Mouse (Mus musculus) midbrain, embryonic 14.5 days (tissue): ENCODE data around the gene Ddx54. TPM values are rescaled to one million over a fixed set of nuclear protein-coding genes. Genes with fewer than 3 reads are reported as not detected.

ENCODE experiments used
- ATAC-seq: fragments of 200-750 bp; cut with Nextera tagmentation; 2 replicates; pipeline ENCODE4 v1.8.0; 2017; ENCODE audit warnings: moderate number of reproducible peaks, moderate library complexity; ENCODE audit not compliant: low FRiP score, low TSS enrichment
- DNase-seq: peaks from one replicate; pipeline ENCODE4 v3.0.0-alpha.2; 2015
- H3K27ac ChIP-seq: fragments of 300-500 bp; sonication (generic); replicated peaks from 2 replicates; pipeline ENCODE4 v1.5.1; 2014; ENCODE audit warnings: mild to moderate bottlenecking, low read depth, low read length, moderate library complexity
- H3K27me3 ChIP-seq: fragments of 300-500 bp; sonication (generic); 2 replicates; pipeline ENCODE4 v1.6.1; 2014; ENCODE audit warnings: low read length, control low read depth, mixed read lengths; ENCODE audit not compliant: control insufficient read depth, insufficient read depth
- H3K36me3 ChIP-seq: fragments of 300-500 bp; sonication (generic); 2 replicates; pipeline ENCODE4 v1.6.1; 2014; ENCODE audit warnings: low read length, control low read depth; ENCODE audit not compliant: control insufficient read depth, insufficient read depth
- H3K4me1 ChIP-seq: fragments of 300-500 bp; sonication (generic); 2 replicates; pipeline ENCODE4 v1.6.1; 2014; ENCODE audit warnings: mild to moderate bottlenecking, antibody characterized with exemption, low read length, control low read depth; ENCODE audit not compliant: control insufficient read depth, insufficient read depth
- H3K4me2 ChIP-seq: fragments of 300-500 bp; sonication (generic); 2 replicates; pipeline ENCODE4 v1.6.1; 2014; ENCODE audit warnings: mild to moderate bottlenecking, low read length, moderate library complexity
- H3K4me3 ChIP-seq: fragments of 300-500 bp; sonication (generic); replicated peaks from 2 replicates; pipeline ENCODE4 v1.5.1; 2014; ENCODE audit warnings: low read depth, low read length
- H3K9ac ChIP-seq: fragments of 300-500 bp; sonication (generic); replicated peaks from 2 replicates; pipeline ENCODE4 v1.6.1; 2014; ENCODE audit warnings: mild to moderate bottlenecking, low read length, moderate library complexity
- H3K9me3 ChIP-seq: fragments of 300-500 bp; sonication (generic); 2 replicates; pipeline ENCODE4 v1.6.1; 2016; ENCODE audit warnings: low read length, control low read depth, mixed read lengths; ENCODE audit not compliant: control insufficient read depth
- WGBS: fragments of 180-500 bp; shearing (Covaris S2); extraction: QIAGEN DNeasy Blood & Tissue Kit; methylation state at CpG from one replicate; pipeline ENCODE4 v1.1.7; 2014; 5-methylcytosine and 5-hydroxymethylcytosine counted together
- polyA plus RNA-seq: library from polyadenylated mRNA; unstranded; fragments of >200 nt; fragmentation: Nextera tagmentation; extraction: Ambion mirVana; gene quantifications from 2 replicates; pipeline ENCODE4 v1.2.1, GENCODE M21; 2014

Ddx54 gene
- 29.4 and 31.9 TPM in 2 replicates for polyA plus RNA-seq

- peak within 1 kb of the TSS; percentile 59 for H3K9ac ChIP-seq
- peak within 1 kb of the TSS; percentile 68 for H3K4me3 ChIP-seq
- 0% methylated on average over 22 of the region's 22 CpGs for WGBS
- no peaks in the 10 kb centered on the region for H3K27me3 ChIP-seq
- DNase-seq, result peak; percentile 98
- H3K36me3 ChIP-seq, result peaks cover 15% of the 10 kb centered on the region
- H3K27ac ChIP-seq, result peak within 1 kb of the TSS; percentile 85
- H3K4me1 ChIP-seq, result peaks cover 14% of the 10 kb centered on the region
- no peaks in the 10 kb centered on the region for H3K9me3 ChIP-seq
- H3K4me2 ChIP-seq, result peak within 1 kb of the TSS; percentile 85
- ATAC-seq, result peak; percentile 89
Measured at GRCm38 (mm10) chr5:120612442-120612821, at the start of gene Ddx54, which contains the start of gene Rita1. Gene Ddx54, plus strand, starts transcription at chr5:120612739. Gene Rita1, minus strand, starts transcription at chr5:120612589.

- Histone ChIP-seq H3K9me3 (no peaks in the 10 kb centered on the region), H3K4me2 (no peak overlapping the region), H3K36me3 (no peaks in the 10 kb centered on the region), H3K4me3 (no peak overlapping the region), H3K9ac (no peak overlapping the region), H3K27me3 (no peaks in the 10 kb centered on the region), H3K27ac (peak overlapping the region; percentile 41; the same call in 1 of the 2 replicates), H3K4me1 (peaks cover 62% of the 10 kb centered on the region)
- DNase-seq (no peak), ATAC-seq (no peak)
- WGBS, result 59% methylated on average over 28 of the region's 28 CpGs
Measured at GRCm38 (mm10) chr5:120562956-120563913, 49.3 kb upstream of the Ddx54 start.

- 68% methylated on average over 4 of the region's 4 CpGs for WGBS
- Histone ChIP-seq H3K27ac (no peak overlapping the region), H3K27me3 (no peaks in the 10 kb centered on the region), H3K36me3 (no peaks in the 10 kb centered on the region), H3K4me3 (no peak overlapping the region), H3K4me1 (peaks cover 65% of the 10 kb centered on the region), H3K9ac (no peak overlapping the region), H3K9me3 (no peaks in the 10 kb centered on the region), H3K4me2 (no peak overlapping the region)
- DNase-seq, result no peak
- ATAC-seq, result no peak
Measured at GRCm38 (mm10) chr5:120563914-120564311, 48.6 kb upstream of the Ddx54 start.

GRCm38 (mm10) chr5:120565171-120565905 is 47.2 kb upstream of the Ddx54 start:
- Histone ChIP-seq H3K9ac (no peak overlapping the region), H3K27ac (peak overlapping the region; percentile 84), H3K4me2 (0 out of 2 replicates have a peak overlapping the region, but pooled peaks have one; percentile 6), H3K27me3 (no peaks in the 10 kb centered on the region), H3K4me3 (no peak overlapping the region), H3K36me3 (no peaks in the 10 kb centered on the region), H3K4me1 (peaks cover 64% of the 10 kb centered on the region), H3K9me3 (no peaks in the 10 kb centered on the region)
- DNase-seq (no peak), ATAC-seq (no peak)
- 40% methylated on average over 15 of the region's 15 CpGs for WGBS

GRCm38 (mm10) chr5:120566101-120566500 is 46.4 kb upstream of the Ddx54 start:
- Histone ChIP-seq H3K9me3 (no peaks in the 10 kb centered on the region), H3K27me3 (no peaks in the 10 kb centered on the region), H3K9ac (no peak overlapping the region; the same call in 1 of the 2 replicates), H3K4me3 (no peak overlapping the region), H3K4me1 (peaks cover 57% of the 10 kb centered on the region), H3K36me3 (no peaks in the 10 kb centered on the region), H3K27ac (peak overlapping the region; percentile 84), H3K4me2 (0 out of 2 replicates have a peak overlapping the region, but pooled peaks have one; percentile 6)
- ATAC-seq (peak; percentile 63), DNase-seq (peak; percentile 85)
- WGBS, result 25% methylated on average over 5 of the region's 5 CpGs

- peak overlapping the region; percentile 84 for H3K27ac ChIP-seq
- H3K4me1 ChIP-seq, result peaks cover 62% of the 10 kb centered on the region
- 53% methylated on average over 9 of the region's 9 CpGs for WGBS
- H3K4me2 ChIP-seq, result peak overlapping the region; percentile 29
- ATAC-seq (no peak), DNase-seq (no peak)
- no peaks in the 10 kb centered on the region for H3K27me3 ChIP-seq
- H3K9me3 ChIP-seq, result no peaks in the 10 kb centered on the region
- H3K9ac ChIP-seq, result peak overlapping the region; percentile 34; the same call in 1 of the 2 replicates
- no peak overlapping the region for H3K4me3 ChIP-seq
- H3K36me3 ChIP-seq, result no peaks in the 10 kb centered on the region
Measured at GRCm38 (mm10) chr5:120566681-120567252, 45.8 kb upstream of the Ddx54 start.

- Histone ChIP-seq H3K4me1 (peaks cover 62% of the 10 kb centered on the region), H3K9ac (peak overlapping the region; percentile 34), H3K27ac (peak overlapping the region; percentile 84), H3K4me2 (peak overlapping the region; percentile 29), H3K27me3 (no peaks in the 10 kb centered on the region), H3K9me3 (no peaks in the 10 kb centered on the region), H3K4me3 (no peak overlapping the region), H3K36me3 (no peaks in the 10 kb centered on the region)
- ATAC-seq, result no peak
- WGBS, result 11% methylated on average over 21 of the region's 21 CpGs
- peak; percentile 79 for DNase-seq
Measured at GRCm38 (mm10) chr5:120567253-120567701, 45.3 kb upstream of the Ddx54 start.

- Histone ChIP-seq H3K27ac (peak overlapping the region; percentile 84), H3K4me3 (no peak overlapping the region), H3K27me3 (no peaks in the 10 kb centered on the region), H3K9ac (peak overlapping the region; percentile 34; the same call in 1 of the 2 replicates), H3K4me2 (peak overlapping the region; percentile 29), H3K9me3 (no peaks in the 10 kb centered on the region), H3K4me1 (peaks cover 62% of the 10 kb centered on the region), H3K36me3 (no peaks in the 10 kb centered on the region)
- WGBS, result 26% methylated on average over 14 of the region's 14 CpGs
- DNase-seq (peak; percentile 77), ATAC-seq (peak; percentile 43; the same call in 1 of the 2 replicates)
Measured at GRCm38 (mm10) chr5:120567761-120568211, 44.8 kb upstream of the Ddx54 start.
